Mouse (Mus musculus) small intestine, adult 2 months (tissue): ENCODE measurements around the gene BC049730. TPM values are rescaled to one million over a fixed set of nuclear protein-coding genes. Genes with fewer than 3 reads are reported as not detected.
"Not testable (repeated sequence)": the region's sequence is repeated elsewhere in the genome, so short reads cannot be mapped to it uniquely, and the experiment has no call there.

ENCODE experiments used
- H3K27ac ChIP-seq: fragments of 200-500 bp; 2 replicates; pipeline ENCODE4 v1.5.1; 2012; ENCODE audit warnings: low read depth, low read length, control low read depth, inconsistent platforms; ENCODE audit not compliant: insufficient read depth
- H3K27me3 ChIP-seq: fragments of 200-500 bp; 2 replicates; pipeline ENCODE4 v1.6.1; 2012; ENCODE audit warnings: mild to moderate bottlenecking, moderate library complexity, low read length, inconsistent platforms; ENCODE audit not compliant: control insufficient read depth, insufficient read depth
- H3K36me3 ChIP-seq: fragments of 200-500 bp; 2 replicates; pipeline ENCODE4 v1.6.1; 2012; ENCODE audit warnings: mild to moderate bottlenecking, low read length, control low read depth, inconsistent platforms; ENCODE audit not compliant: control insufficient read depth, insufficient read depth
- H3K4me1 ChIP-seq: fragments of 200-500 bp; 2 replicates; pipeline ENCODE4 v1.6.1; 2012; ENCODE audit warnings: low read length, inconsistent platforms, mixed read lengths; ENCODE audit not compliant: control insufficient read depth, insufficient read depth, insufficient read length
- H3K4me3 ChIP-seq: fragments of 200-500 bp; 2 replicates; pipeline ENCODE4 v1.5.1; 2012; ENCODE audit warnings: low read depth, mild to moderate bottlenecking, control low read depth, inconsistent platforms, low read length, moderate library complexity
- CTCF ChIP-seq: fragments of 200-500 bp; IDR thresholded peaks from 2 replicates; pipeline ENCODE4 v1.5.1; 2012; ENCODE audit warnings: low read depth, mild to moderate bottlenecking, control low read depth, inconsistent platforms, low read length, moderate library complexity, mixed read lengths; ENCODE audit not compliant: insufficient replicate concordance, insufficient read length; ENCODE audit errors: extremely low read depth
- POLR2A ChIP-seq: fragments of 200-500 bp; IDR thresholded peaks from 2 replicates; pipeline ENCODE4 v1.6.1; 2012; ENCODE audit warnings: low read depth, mild to moderate bottlenecking, control low read depth, inconsistent platforms, low read length, moderate library complexity
- WGBS: fragments of 180-500 bp; shearing (Covaris S2); methylation state at CpG from one replicate; pipeline ENCODE4 v1.1.7; 2018; 5-methylcytosine and 5-hydroxymethylcytosine counted together
- polyA plus RNA-seq: library from polyadenylated mRNA; depleted of rRNA; stranded (reverse); fragments of >200 nt; gene quantifications from 2 replicates; pipeline ENCODE4 v1.2.3, GENCODE M21; 2012

BC049730 gene
- polyA plus RNA-seq, 1 experiment = not detected

- Histone ChIP-seq H3K27me3 (no peaks in the 10 kb centered on the region), H3K4me3 (no peak within 1 kb of the TSS), H3K36me3 (no peaks in the 10 kb centered on the region), H3K4me1 (no peaks in the 10 kb centered on the region), H3K27ac (no peak within 1 kb of the TSS)
- TF ChIP-seq POLR2A (no peak), CTCF (no peak)
- 85% methylated on average over 9 of the region's 9 CpGs for WGBS
Measured at GRCm38 (mm10) chr7:24676575-24676974, 32.5 kb upstream of the BC049730 start, which contains the start of gene Tex101. Tex101 (minus strand) TSS chr7:24676675.

DNA sequence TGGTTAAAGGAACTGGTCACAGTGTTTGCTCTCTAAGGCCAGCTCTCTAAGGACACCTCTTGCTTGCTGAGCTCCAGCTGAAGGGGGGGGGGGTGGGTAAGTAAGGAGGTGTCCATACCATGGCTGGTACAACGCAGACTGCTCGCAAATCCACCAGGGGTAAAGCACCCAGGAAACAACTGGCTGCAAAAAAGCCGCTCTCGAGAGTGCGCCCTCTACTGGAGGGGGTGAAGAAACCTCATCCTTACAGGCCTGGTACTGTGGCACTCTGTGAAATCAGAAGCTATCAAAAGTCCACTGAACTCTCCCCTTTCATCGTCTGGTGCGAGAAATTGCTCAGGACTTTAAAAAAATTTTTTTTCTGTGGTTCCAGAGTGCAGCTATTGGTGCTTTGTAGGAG, 24.9 kb upstream of the BC049730 start:
- WGBS = 65% methylated on average over 7 of the region's 7 CpGs
- not testable (repeated sequence) for H3K27ac ChIP-seq, H3K4me1 ChIP-seq, H3K27me3 ChIP-seq, H3K4me3 ChIP-seq, H3K36me3 ChIP-seq

GRCm38 (mm10) chr7:24687519-24687918, 21.5 kb upstream of the BC049730 start:
- WGBS = 84% methylated on average over 10 of the region's 10 CpGs

DNA sequence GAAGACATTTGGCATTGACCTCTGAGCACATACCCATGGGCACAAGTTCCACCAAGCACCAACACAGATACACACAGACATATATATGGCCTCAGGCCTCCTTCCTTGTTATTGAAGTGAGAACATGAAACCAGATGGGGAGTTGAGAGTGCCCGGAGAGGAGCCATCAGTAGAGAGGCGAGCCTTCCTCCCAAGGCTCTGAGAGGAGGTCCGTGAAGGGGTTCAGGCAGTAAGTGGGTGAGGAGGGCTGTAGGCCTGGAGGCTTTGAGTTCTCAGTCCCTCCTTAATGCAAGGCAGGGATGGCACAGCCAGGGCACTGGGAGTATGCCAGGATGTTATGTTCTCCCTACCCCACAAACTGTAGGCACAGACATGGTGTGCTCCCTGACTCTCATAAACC, 16.3 kb upstream of the BC049730 start:
- not testable (repeated sequence) for H3K27me3 ChIP-seq, H3K4me3 ChIP-seq, H3K27ac ChIP-seq, H3K4me1 ChIP-seq, H3K36me3 ChIP-seq
- 73% methylated on average over 3 of the region's 3 CpGs for WGBS

More at GRCm38 (mm10) chr7:24687519-24687918, 21.5 kb upstream of the BC049730 start:
- H3K4me3 ChIP-seq, H3K4me1 ChIP-seq, H3K27ac ChIP-seq, H3K36me3 ChIP-seq, H3K27me3 ChIP-seq: not testable (repeated sequence)

- H3K4me3 ChIP-seq, H3K27ac ChIP-seq, H3K36me3 ChIP-seq, H3K27me3 ChIP-seq, H3K4me1 ChIP-seq: not testable (repeated sequence)
- 91% methylated on average over 4 of the region's 4 CpGs for WGBS
Measured at GRCm38 (mm10) chr7:24697891-24698290, 11.2 kb upstream of the BC049730 start.

DNA sequence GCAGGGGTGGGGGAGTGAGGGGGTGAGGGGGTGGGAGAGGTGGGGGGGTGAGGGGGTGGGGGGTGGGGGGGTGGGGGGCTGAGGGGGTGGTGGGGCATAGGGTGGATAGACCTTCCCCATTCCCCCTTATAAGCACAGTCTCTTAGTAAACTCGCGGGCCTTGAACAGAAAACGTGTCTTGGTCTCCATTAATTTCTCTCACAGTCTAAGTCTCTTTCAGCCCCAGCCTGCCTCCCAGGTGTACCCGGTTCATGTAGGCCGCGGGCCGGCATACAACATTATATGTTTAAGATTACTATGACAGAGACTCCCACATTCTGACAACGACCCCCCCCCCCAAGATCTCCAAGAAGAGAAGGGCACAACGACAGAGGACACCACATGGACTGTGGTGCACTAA, 6.2 kb upstream of the BC049730 start:
- WGBS = 70% methylated on average over 9 of the region's 9 CpGs
- not testable (repeated sequence) for H3K36me3 ChIP-seq, H3K27me3 ChIP-seq, H3K4me3 ChIP-seq, H3K4me1 ChIP-seq, H3K27ac ChIP-seq

- Histone ChIP-seq H3K4me1 (no peaks in the 10 kb centered on the region), H3K27ac (no peak overlapping the region), H3K27me3 (no peaks in the 10 kb centered on the region), H3K36me3 (no peaks in the 10 kb centered on the region), H3K4me3 (no peak overlapping the region)
- WGBS = 58% methylated on average over 6 of the region's 6 CpGs
- TF ChIP-seq CTCF (no peak), POLR2A (no peak)
Measured at GRCm38 (mm10) chr7:24715039-24715438, 6.0 kb downstream of the BC049730 start.

- WGBS = 87% methylated on average over 11 of the region's 11 CpGs
- not testable (repeated sequence) for H3K27ac ChIP-seq, H3K27me3 ChIP-seq, H3K4me1 ChIP-seq, H3K4me3 ChIP-seq, H3K36me3 ChIP-seq
Measured at GRCm38 (mm10) chr7:24726808-24727207, 17.8 kb downstream of the BC049730 start, which contains the start of gene Gm4763. Gm4763 (minus strand) TSS chr7:24726908.
